Mouse (Mus musculus): ENCODE results near the gene Sh2d3c. TPM values are rescaled to one million over a fixed set of nuclear protein-coding genes. Genes with fewer than 3 reads are reported as not detected.

Gene Sh2d3c
- total RNA-seq, 2 experiments from 2014 or later = 33.3 to 45.8 TPM

GRCm38 (mm10) chr2:32775359-32776074 is 54.7 kb downstream of the Sh2d3c start, which contains the start of the genes Ttc16 and Ptrh1:
Ttc16 (minus strand) TSS chr2:32775633.
Ptrh1 (plus strand) TSS chr2:32775786.
- intact Hi-C loops (cut with DNase I) = no loop called here
- peak; percentile 97 to 98 for DNase-seq (ENCODE audit: low spot score in 2 of 2)

GRCm38 (mm10) chr2:32776192-32776591 is 55.3 kb downstream of the Sh2d3c start:
- intact Hi-C loops (cut with DNase I) = no loop called here
- no peak for DNase-seq (ENCODE audit: low spot score in 2 of 2)

DNA sequence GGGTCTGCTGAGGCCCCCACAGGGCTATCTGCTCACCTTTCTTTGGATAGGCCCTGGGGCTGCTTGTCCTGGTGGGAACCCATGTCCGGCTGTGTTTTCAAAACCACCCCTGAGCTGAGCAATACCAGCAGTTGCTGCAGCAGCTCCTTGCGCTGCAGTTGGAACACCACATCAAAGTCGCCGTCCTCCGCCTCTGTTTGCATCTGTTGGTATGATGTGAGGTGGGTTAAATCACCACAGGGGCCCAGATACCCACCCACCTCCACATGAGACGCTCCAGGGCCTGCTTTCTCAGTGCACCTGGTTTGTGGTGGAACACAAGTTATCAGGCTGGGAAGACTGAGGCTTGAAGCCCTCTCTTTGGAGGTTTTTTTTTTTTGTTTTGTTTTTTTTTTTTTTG is 57.2 kb downstream of the Sh2d3c start:
- DNase-seq (ENCODE audit: low spot score in 2 of 2) = no peak
- intact Hi-C loops (cut with DNase I) = loop anchor here (2.0 kb wide), 1 partner anchor 79 kb away; no protein-coding TSS in a partner anchor

DNA sequence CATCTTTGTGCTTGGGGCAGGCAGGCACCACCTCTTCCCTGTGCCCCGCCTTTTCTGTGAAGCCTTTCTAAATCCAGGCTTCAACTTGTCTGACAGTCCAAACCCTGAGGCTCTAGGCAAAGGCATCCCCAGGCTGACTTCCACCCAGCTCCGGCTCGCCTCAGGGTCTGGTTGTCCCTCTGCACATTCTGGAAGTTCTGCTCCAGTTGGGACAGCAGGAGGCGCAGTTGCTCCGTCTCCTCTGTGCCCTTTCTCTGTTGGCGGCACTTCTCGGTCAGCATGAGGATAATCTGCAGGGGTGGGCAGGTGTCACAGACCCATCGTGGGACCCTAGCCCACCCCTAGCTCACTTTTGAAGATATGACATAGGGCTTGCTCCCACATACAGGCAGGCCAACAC is 58.3 kb downstream of the Sh2d3c start:
- peak; percentile 55 to 59 for DNase-seq (ENCODE audit: low spot score in 2 of 2)
- intact Hi-C loops (cut with DNase I) = loop anchor here (2.0 kb wide), 1 partner anchor 78 kb away; no protein-coding TSS in a partner anchor

DNA sequence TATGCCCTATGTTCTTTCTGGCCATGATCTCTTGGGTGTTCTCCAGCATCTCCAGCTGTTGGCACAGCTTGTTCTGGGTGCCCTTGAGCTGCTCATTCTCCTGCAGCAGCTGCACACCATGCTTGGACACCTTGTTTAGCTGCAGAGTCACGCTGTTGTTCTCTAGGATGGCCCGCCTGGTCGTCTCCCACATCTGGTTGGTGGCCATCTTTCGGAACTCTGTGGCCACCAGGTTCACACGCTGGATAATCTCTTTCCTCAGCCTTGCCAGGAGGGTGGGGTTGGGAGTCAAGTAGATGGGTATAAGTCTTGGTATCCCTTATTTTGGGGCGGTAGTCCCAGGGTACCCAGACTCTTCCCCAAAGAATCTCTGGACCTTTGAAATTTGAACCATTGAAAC is 58.9 kb downstream of the Sh2d3c start:
- intact Hi-C loops (cut with DNase I) = loop anchor here (2.0 to 10.0 kb wide), 2 partner anchors 77 to 145 kb away; no protein-coding TSS in a partner anchor

GRCm38 (mm10) chr2:32781710-32782109 is 60.9 kb downstream of the Sh2d3c start:
- intact Hi-C loops (cut with DNase I) = loop anchor here (10.0 kb wide), 1 partner anchor 143 kb away; no protein-coding TSS in a partner anchor

More for the DNA sequence above, 58.9 kb downstream of the Sh2d3c start:
- DNase-seq (ENCODE audit: low spot score in 2 of 2) = no peak

GRCm38 (mm10) chr2:32784048-32784681 is 63.3 kb downstream of the Sh2d3c start, which contains the start of gene Cfap157:
Cfap157 (minus strand) TSS chr2:32784428.
- intact Hi-C loops (cut with DNase I) = loop anchor here (10.0 kb wide), 1 partner anchor 141 kb away; no protein-coding TSS in a partner anchor
- no peak for DNase-seq (ENCODE audit: low spot score in 2 of 2)

More at GRCm38 (mm10) chr2:32781710-32782109, 60.9 kb downstream of the Sh2d3c start:
- no peak for DNase-seq (ENCODE audit: low spot score in 2 of 2)

- intact Hi-C loops (cut with DNase I) = loop anchor here (10.0 kb wide), 1 partner anchor 138 kb away; no protein-coding TSS in a partner anchor
- no peak for DNase-seq (ENCODE audit: low spot score in 2 of 2)
These were observed 66.3 kb downstream of the Sh2d3c start for GRCm38 (mm10) chr2:32787176-32787575.

DNA sequence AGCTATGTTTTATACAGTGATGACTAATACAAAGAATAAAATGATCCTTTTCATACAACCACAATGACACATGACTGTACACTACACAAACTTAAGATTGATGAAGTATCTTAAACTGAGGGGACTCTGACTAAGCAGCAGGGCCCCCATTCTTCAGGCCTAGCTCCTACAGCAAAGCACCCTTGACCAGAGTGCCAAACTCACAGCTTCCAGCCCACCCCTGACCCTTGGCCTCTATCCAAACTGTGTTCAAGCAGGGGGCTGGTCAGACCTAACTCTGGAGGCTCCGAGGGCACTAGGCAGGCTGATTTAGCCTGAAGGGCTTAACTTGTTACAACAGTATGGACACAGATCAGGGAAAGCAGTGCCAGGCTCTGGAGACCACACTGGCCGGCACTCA is 67.7 kb downstream of the Sh2d3c start:
- DNase-seq (ENCODE audit: low spot score in 2 of 2) = no peak
- intact Hi-C loops (cut with DNase I) = loop anchor here (10.0 kb wide), 1 partner anchor 136 kb away; no protein-coding TSS in a partner anchor

DNA sequence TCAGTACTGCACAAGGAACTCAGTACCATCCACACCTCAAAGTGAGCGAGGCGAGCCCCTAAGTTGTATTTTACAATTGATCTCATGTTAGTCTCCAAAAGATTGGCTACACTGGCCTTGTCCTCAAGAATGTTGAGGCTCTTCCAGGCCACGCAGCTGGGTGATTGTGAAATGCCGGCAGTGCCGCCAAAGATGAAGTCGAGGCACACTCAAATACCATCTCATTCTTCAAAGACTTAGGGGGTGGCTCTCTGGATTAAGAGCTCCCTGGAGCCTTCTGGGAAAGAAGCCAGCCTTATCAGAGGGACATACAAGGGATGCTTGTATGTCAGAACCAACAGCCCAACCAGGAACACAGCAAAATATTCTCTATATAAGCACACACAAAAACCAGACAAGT is 70.4 kb downstream of the Sh2d3c start:
- intact Hi-C loops (cut with DNase I) = no loop called here
- no peak for DNase-seq (ENCODE audit: low spot score in 2 of 2)

DNA sequence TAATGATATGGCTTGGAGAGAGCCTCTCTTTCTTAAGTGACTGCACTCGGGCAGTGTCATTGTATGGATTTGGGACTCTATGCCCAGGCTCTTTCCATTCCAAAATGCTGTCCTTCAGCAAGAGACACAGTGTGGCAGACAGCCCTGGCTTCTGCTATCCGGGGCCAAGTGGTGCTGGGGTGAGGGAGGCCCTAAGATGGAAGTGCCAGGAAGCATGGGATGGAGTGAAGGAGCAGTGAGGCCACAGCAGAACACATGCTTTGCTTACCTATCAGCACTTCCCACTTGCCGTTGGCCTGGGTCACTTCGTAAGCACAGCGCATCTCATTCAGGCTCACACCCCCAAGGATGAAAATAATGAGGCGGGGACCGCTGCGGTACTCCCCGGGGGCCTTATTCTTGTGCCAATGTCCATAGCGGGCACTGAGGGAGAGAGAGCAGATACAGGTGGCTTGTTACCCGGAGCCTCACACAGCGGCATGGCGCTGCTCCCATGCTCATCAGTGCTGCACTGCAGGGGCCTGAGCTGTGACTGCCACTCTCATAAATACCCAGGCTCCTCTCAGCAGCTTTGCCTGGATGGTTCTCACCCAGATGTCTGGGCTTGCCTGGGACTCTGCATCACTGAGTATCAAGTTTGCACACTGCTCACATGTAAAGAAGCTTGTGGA is 75.0 kb downstream of the Sh2d3c start:
- intact Hi-C loops (cut with DNase I) = no loop called here
- DNase-seq (ENCODE audit: low spot score in 2 of 2) = no peak

- intact Hi-C loops (cut with DNase I) = no loop called here
- DNase-seq (ENCODE audit: low spot score in 2 of 2) = peak in 1 of 2 experiments; percentile 30
These were observed 77.6 kb downstream of the Sh2d3c start for GRCm38 (mm10) chr2:32798251-32798962.

Small RNAs within 50 kb of the gene (microRNA-seq; reads per million reads assigned to microRNA genes)
- gene Gm47291 (not detected), gene Mir2861 (not detected), gene Mir3960 (not detected), gene Mir8093 (0.76 reads per million)

Other genes starting within 250 kb of the Sh2d3c start
- gene Fam102a, start 185.7 kb upstream of the Sh2d3c start, total RNA-seq (2021) = 10 to 100 TPM; 53.6 to 68.9 TPM
- gene Dpm2, start 150.2 kb upstream of the Sh2d3c start, total RNA-seq (2021) = 10 to 100 TPM; 74.8 to 77.0 TPM
- 10 to 100 TPM in 1 of 2 experiments, 1 to 10 TPM in 1; 9.2 to 11.7 TPM for gene Pip5kl1, start 146.3 kb upstream of the Sh2d3c start, total RNA-seq (2021)
- 1 to 10 TPM; 1.1 to 1.4 TPM for gene 9430097D07Rik, start 145.4 kb upstream of the Sh2d3c start, total RNA-seq (2021)
- 10 to 100 TPM; 36.7 to 39.1 TPM for gene St6galnac4, start 134.0 kb upstream of the Sh2d3c start, total RNA-seq (2021)
- 100 to 1,000 TPM; 121 to 135 TPM for gene St6galnac6, start 121.3 kb upstream of the Sh2d3c start, total RNA-seq (2021)
- 100 to 1,000 TPM; 152 to 173 TPM for gene Ak1, start 99.3 kb upstream of the Sh2d3c start, total RNA-seq (2021)
- gene Eng, start 74.5 kb upstream of the Sh2d3c start, total RNA-seq (2021) = 10 to 100 TPM; 22.0 to 26.1 TPM
- 10 to 100 TPM in 1 of 2 experiments, 1 to 10 TPM in 1; 6.0 to 10.5 TPM for gene Fpgs, start 16.9 kb upstream of the Sh2d3c start, total RNA-seq (2021)
- 100 to 1,000 TPM; 105 to 117 TPM for gene Cdk9, start 8.0 kb upstream of the Sh2d3c start, total RNA-seq (2021)
- 1 to 10 TPM; 2.5 to 3.2 TPM for gene 6330409D20Rik, start 20.0 kb downstream of the Sh2d3c start, total RNA-seq (2021)
- 10 to 100 TPM; 27.8 to 29.9 TPM for gene Tor2a, start 36.2 kb downstream of the Sh2d3c start, total RNA-seq (2021)
- under 1 TPM; 0.41 to 0.72 TPM for gene Ttc16, start 54.6 kb downstream of the Sh2d3c start, total RNA-seq (2021)
- gene Ptrh1, start 54.7 kb downstream of the Sh2d3c start, total RNA-seq (2021) = 1 to 10 TPM; 7.2 to 9.2 TPM
- gene Cfap157, start 63.4 kb downstream of the Sh2d3c start, total RNA-seq (2021) = under 1 TPM in 1 of 2 experiments, not detected in 1; 0.29 TPM
- gene Stxbp1, start 126.2 kb downstream of the Sh2d3c start, total RNA-seq (2021) = 1,000 to 10,000 TPM in 1 of 2 experiments, 100 to 1,000 TPM in 1; 963 to 1,065 TPM
- 10 to 100 TPM; 22.6 to 23.7 TPM for gene Fam129b, start 155.1 kb downstream of the Sh2d3c start, total RNA-seq (2021)
- 100 to 1,000 TPM; 107 to 115 TPM for gene Rpl12, start 240.5 kb downstream of the Sh2d3c start, total RNA-seq (2021)
- 10 to 100 TPM; 34.7 to 36.2 TPM for gene Lrsam1, start 240.6 kb downstream of the Sh2d3c start, total RNA-seq (2021)